Mouse (Mus musculus) megakaryocyte, embryonic 14.5 days (primary cell): ENCODE results near the gene Terb2.

Experiments used
- FLI1 ChIP-seq: IDR thresholded peaks from 2 replicates; pipeline ENCODE4 v1.6.1; 2012; ENCODE audit warnings: low read length, inconsistent platforms, mixed read lengths
- GATA1 ChIP-seq: IDR thresholded peaks from 3 replicates; pipeline ENCODE4 v1.6.1; 2012; ENCODE audit warnings: mixed read lengths, low read length, inconsistent platforms, borderline replicate concordance

DNA sequence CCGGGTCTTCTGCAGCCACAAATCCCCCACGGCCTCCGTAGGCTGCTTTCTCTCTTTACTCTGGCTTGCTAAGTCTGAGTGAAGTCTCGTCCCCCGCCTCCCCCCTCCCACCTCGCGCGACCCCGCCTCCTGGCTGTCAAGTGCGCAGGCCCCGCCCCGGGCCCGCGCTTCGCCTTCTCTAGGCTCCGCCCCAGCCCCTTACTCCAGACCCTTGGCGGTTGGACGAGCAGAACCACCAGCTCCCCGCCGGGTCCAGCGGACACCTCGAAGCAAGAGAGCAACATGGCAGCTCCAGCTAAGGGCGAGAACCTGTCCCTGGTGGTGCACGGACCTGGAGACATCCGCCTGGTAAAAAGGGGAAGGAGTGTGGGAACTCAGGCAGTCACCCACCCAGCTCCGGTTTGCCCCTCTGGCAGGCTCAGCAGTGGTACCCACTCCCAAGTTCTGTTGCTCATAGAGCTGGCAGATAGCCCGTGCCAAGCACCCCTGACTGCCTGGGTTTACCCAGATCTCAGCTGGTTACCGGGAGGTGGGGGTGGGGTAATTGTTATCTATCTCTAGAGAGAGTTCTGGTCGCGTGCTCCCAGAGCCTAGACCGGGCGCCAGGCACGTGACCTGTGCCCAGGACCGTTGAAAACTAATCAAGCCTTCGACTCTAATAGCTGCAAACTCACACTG is 48.7 kb downstream of the Terb2 start, which contains the start of gene Sord:
- TF ChIP-seq GATA1 (no peak), FLI1 (no peak)
